Mouse (Mus musculus): ENCODE results near the gene Acot3. TPM values are rescaled to one million over a fixed set of nuclear protein-coding genes. Genes with fewer than 3 reads are reported as not detected.
"Not testable (repeated sequence)": the region's sequence is repeated elsewhere in the genome, so short reads cannot be mapped to it uniquely, and the experiment has no call there.

Acot3 gene
- polyA plus RNA-seq, 1 experiment from 2014 or later = 0.25 TPM

GRCm38 (mm10) chr12:84050744-84051143, 1.2 kb upstream of the Acot3 start:
- not testable (repeated sequence) for DNase-seq (ENCODE audit: low spot score); H3K4me1 ChIP-seq
- 87% methylated on average over 5 of the region's 5 CpGs for WGBS

GRCm38 (mm10) chr12:84052609-84053008, 665 bp downstream of the Acot3 start:
- H3K4me1 ChIP-seq = peaks cover 6% of the 10 kb centered on the region
- peaks cover 39% of the 10 kb centered on the region for H3K27me3 ChIP-seq (replicated peaks; ENCODE audit: low read depth, poor library complexity, severe bottlenecking)
- H3K4me3 ChIP-seq = no peak overlapping the region; the same call in 1 of the 2 replicates
- no peaks in the 10 kb centered on the region for H3K36me3 ChIP-seq (replicated peaks)
- no peak overlapping the region for H3K27ac ChIP-seq (replicated peaks)
- peaks cover 10% of the 10 kb centered on the region; the same call in 1 of the 2 replicates for H3K9me3 ChIP-seq
- DNase-seq (ENCODE audit: low spot score) = no peak
- 87% methylated on average over 7 of the region's 7 CpGs for WGBS

More at GRCm38 (mm10) chr12:84050744-84051143, 1.2 kb upstream of the Acot3 start:
- peaks cover 13% of the 10 kb centered on the region; the same call in 1 of the 2 replicates for H3K9me3 ChIP-seq
- H3K36me3 ChIP-seq (replicated peaks); H3K27ac ChIP-seq (replicated peaks); H3K4me3 ChIP-seq: not testable (repeated sequence)
- H3K27me3 ChIP-seq (replicated peaks; ENCODE audit: low read depth, poor library complexity, severe bottlenecking) = peaks cover 39% of the 10 kb centered on the region

- peak; percentile 31 for DNase-seq (ENCODE audit: low spot score)
- Histone ChIP-seq H3K36me3 (replicated peaks) (no peaks in the 10 kb centered on the region), H3K4me3 (peak overlapping the region; percentile 62), H3K9me3 (peaks cover 5% of the 10 kb centered on the region; the same call in 1 of the 2 replicates), H3K4me1 (peaks cover 6% of the 10 kb centered on the region), H3K27me3 (replicated peaks; ENCODE audit: low read depth, poor library complexity, severe bottlenecking) (peaks cover 39% of the 10 kb centered on the region), H3K27ac (replicated peaks) (no peak overlapping the region; the same call in 1 of the 2 replicates)
- 16% methylated on average over 16 of the region's 16 CpGs for WGBS
Observed at GRCm38 (mm10) chr12:84053173-84053572, 1.2 kb downstream of the Acot3 start.

- H3K4me3 ChIP-seq = peak overlapping the region; percentile 62
- peak; percentile 58 for DNase-seq (ENCODE audit: low spot score)
- H3K9me3 ChIP-seq = no peaks in the 10 kb centered on the region; the same call in 1 of the 2 replicates
- peaks cover 6% of the 10 kb centered on the region for H3K4me1 ChIP-seq
- H3K27ac ChIP-seq (replicated peaks) = peak overlapping the region; percentile 59; the same call in 1 of the 2 replicates
- peaks cover 39% of the 10 kb centered on the region for H3K27me3 ChIP-seq (replicated peaks; ENCODE audit: low read depth, poor library complexity, severe bottlenecking)
- no peaks in the 10 kb centered on the region for H3K36me3 ChIP-seq (replicated peaks)
- WGBS = 3% methylated on average over 41 of the region's 46 CpGs
Observed at GRCm38 (mm10) chr12:84053679-84054391, 1.9 kb downstream of the Acot3 start.

GRCm38 (mm10) chr12:84060946-84061345, 9.0 kb downstream of the Acot3 start:
- peak; percentile 6 for DNase-seq (ENCODE audit: low spot score)

GRCm38 (mm10) chr12:84062336-84062735, 10.4 kb downstream of the Acot3 start:
- Histone ChIP-seq H3K27me3 (replicated peaks; ENCODE audit: low read depth, poor library complexity, severe bottlenecking) (peaks cover 10% of the 10 kb centered on the region), H3K27ac (replicated peaks) (no peak overlapping the region), H3K36me3 (replicated peaks) (no peaks in the 10 kb centered on the region), H3K4me3 (no peak overlapping the region), H3K4me1 (no peaks in the 10 kb centered on the region), H3K9me3 (no peaks in the 10 kb centered on the region)
- WGBS = 93% methylated on average over 20 of the region's 20 CpGs
- peak; percentile 4 for DNase-seq (ENCODE audit: low spot score)

More at GRCm38 (mm10) chr12:84060946-84061345, 9.0 kb downstream of the Acot3 start:
- WGBS = 31% methylated on average over 2 of the region's 2 CpGs
- H3K4me1 ChIP-seq = no peaks in the 10 kb centered on the region
- no peaks in the 10 kb centered on the region for H3K27me3 ChIP-seq (replicated peaks; ENCODE audit: low read depth, poor library complexity, severe bottlenecking)
- no peak overlapping the region for H3K27ac ChIP-seq (replicated peaks)
- no peaks in the 10 kb centered on the region for H3K36me3 ChIP-seq (replicated peaks)
- H3K9me3 ChIP-seq = no peaks in the 10 kb centered on the region
- H3K4me3 ChIP-seq = no peak overlapping the region

- Histone ChIP-seq H3K9me3 (no peaks in the 10 kb centered on the region), H3K27ac (replicated peaks) (no peak overlapping the region), H3K36me3 (replicated peaks) (no peaks in the 10 kb centered on the region), H3K27me3 (replicated peaks; ENCODE audit: low read depth, poor library complexity, severe bottlenecking) (peaks cover 19% of the 10 kb centered on the region), H3K4me1 (no peaks in the 10 kb centered on the region), H3K4me3 (no peak overlapping the region)
- peak; percentile 19 for DNase-seq (ENCODE audit: low spot score)
- WGBS = 73% methylated on average over 5 of the region's 5 CpGs
Observed at GRCm38 (mm10) chr12:84063228-84063627, 11.3 kb downstream of the Acot3 start.

GRCm38 (mm10) chr12:84063833-84064232, 11.9 kb downstream of the Acot3 start:
- H3K27ac ChIP-seq (replicated peaks) = no peak overlapping the region
- peaks cover 25% of the 10 kb centered on the region for H3K27me3 ChIP-seq (replicated peaks; ENCODE audit: low read depth, poor library complexity, severe bottlenecking)
- no peak overlapping the region for H3K4me3 ChIP-seq
- H3K9me3 ChIP-seq = no peaks in the 10 kb centered on the region
- no peaks in the 10 kb centered on the region for H3K36me3 ChIP-seq (replicated peaks)
- H3K4me1 ChIP-seq = no peaks in the 10 kb centered on the region
- WGBS = 87% methylated on average over 2 of the region's 2 CpGs
- no peak for DNase-seq (ENCODE audit: low spot score)

GRCm38 (mm10) chr12:84064621-84065020, 12.7 kb downstream of the Acot3 start:
- Histone ChIP-seq H3K36me3 (replicated peaks) (no peaks in the 10 kb centered on the region), H3K4me3 (no peak overlapping the region), H3K4me1 (peaks cover 6% of the 10 kb centered on the region; the same call in 1 of the 2 replicates), H3K9me3 (no peaks in the 10 kb centered on the region), H3K27me3 (replicated peaks; ENCODE audit: low read depth, poor library complexity, severe bottlenecking) (peaks cover 32% of the 10 kb centered on the region), H3K27ac (replicated peaks) (no peak overlapping the region)
- 74% methylated on average over 8 of the region's 8 CpGs for WGBS
- DNase-seq (ENCODE audit: low spot score) = no peak

GRCm38 (mm10) chr12:84067752-84068151, 15.8 kb downstream of the Acot3 start:
- peaks cover 55% of the 10 kb centered on the region for H3K27me3 ChIP-seq (replicated peaks; ENCODE audit: low read depth, poor library complexity, severe bottlenecking)
- no peaks in the 10 kb centered on the region for H3K9me3 ChIP-seq
- DNase-seq (ENCODE audit: low spot score) = no peak
- no peak overlapping the region for H3K4me3 ChIP-seq
- H3K27ac ChIP-seq (replicated peaks) = no peak overlapping the region
- 91% methylated on average over 4 of the region's 4 CpGs for WGBS
- H3K4me1 ChIP-seq = peaks cover 9% of the 10 kb centered on the region; the same call in 1 of the 2 replicates
- no peaks in the 10 kb centered on the region for H3K36me3 ChIP-seq (replicated peaks)

- 66% methylated on average over 8 of the region's 8 CpGs for WGBS
- no peak for DNase-seq (ENCODE audit: low spot score)
- peaks cover 55% of the 10 kb centered on the region for H3K27me3 ChIP-seq (replicated peaks; ENCODE audit: low read depth, poor library complexity, severe bottlenecking)
Observed at GRCm38 (mm10) chr12:84068296-84068695, 16.4 kb downstream of the Acot3 start.

GRCm38 (mm10) chr12:84068986-84069385, 17.0 kb downstream of the Acot3 start, which contains the start of gene Acot5:
Acot5 (plus strand) TSS chr12:84069325.
- no peak within 1 kb of the TSS for H3K27ac ChIP-seq (replicated peaks)
- no peak for DNase-seq (ENCODE audit: low spot score)
- 55% methylated on average over 9 of the region's 9 CpGs for WGBS
- H3K36me3 ChIP-seq (replicated peaks) = no peaks in the 10 kb centered on the region
- no peaks in the 10 kb centered on the region for H3K9me3 ChIP-seq
- H3K4me3 ChIP-seq = peak within 1 kb of the TSS; percentile 54
- peaks cover 9% of the 10 kb centered on the region; the same call in 1 of the 2 replicates for H3K4me1 ChIP-seq
- H3K27me3 ChIP-seq (replicated peaks; ENCODE audit: low read depth, poor library complexity, severe bottlenecking) = peaks cover 55% of the 10 kb centered on the region

More at GRCm38 (mm10) chr12:84068296-84068695, 16.4 kb downstream of the Acot3 start:
- Histone ChIP-seq H3K9me3 (no peaks in the 10 kb centered on the region), H3K4me3 (no peak overlapping the region), H3K36me3 (replicated peaks) (no peaks in the 10 kb centered on the region), H3K27ac (replicated peaks) (no peak overlapping the region), H3K4me1 (peaks cover 9% of the 10 kb centered on the region; the same call in 1 of the 2 replicates)

GRCm38 (mm10) chr12:84069582-84069981, 17.6 kb downstream of the Acot3 start:
- Histone ChIP-seq H3K4me3 (peak overlapping the region; percentile 54), H3K27me3 (replicated peaks; ENCODE audit: low read depth, poor library complexity, severe bottlenecking) (peaks cover 55% of the 10 kb centered on the region)
- not testable (repeated sequence) for H3K36me3 ChIP-seq (replicated peaks); H3K9me3 ChIP-seq; H3K27ac ChIP-seq (replicated peaks); DNase-seq (ENCODE audit: low spot score); H3K4me1 ChIP-seq
- WGBS = 3% methylated on average over 51 of the region's 52 CpGs
